Comparison of ENCODE assay signal across 8 mouse cellular contexts in genomic region chr3:89961436-89961835, GRCm38 (mm10). TPM values are rescaled to one million over a fixed set of nuclear protein-coding genes. Genes with fewer than 3 reads are reported as not detected.
DNase-seq lines count a peak whose midpoint lies in the region; ATAC-seq and TF ChIP-seq lines count a peak whose summit lies in the region.

No protein-coding gene starts in this region.

- H3K4me1 ChIP-seq in embryonic facial prominence, embryonic 12.5 days, result peaks cover 37% of the 10 kb centered on the region
- peaks cover 54% of the 10 kb centered on the region for H3K4me1 ChIP-seq in neural tube, embryonic 12.5 days

- peak overlapping the region; percentile 77; the same call in 1 of the 2 replicates for H3K4me3 ChIP-seq in left cerebral cortex, adult 2 months
- H3K4me3 ChIP-seq in embryonic facial prominence, embryonic 12.5 days, result peak overlapping the region; percentile 96
- peak overlapping the region; percentile 96 for H3K4me3 ChIP-seq in neural tube, embryonic 12.5 days

- no peak for TF ChIP-seq CTCF in left cerebral cortex, adult 2 months (IDR thresholded peaks at IDR 0.05)

- DNase-seq in left cerebral cortex, adult 2 months (ENCODE audit: extremely low spot score in 1 of 2, low spot score in 2 of 2), result no peak
- no peak for DNase-seq in left cerebral cortex, adult 8-10 months (ENCODE audit: low spot score in 2 of 2)
- DNase-seq in adrenal gland, postnatal 25 days, result no peak
- DNase-seq in adrenal gland, postnatal 36 days, result no peak
- DNase-seq in left cerebral cortex, adult 9 months (ENCODE audit: low spot score in 2 of 2), result no peak

- no peak for ATAC-seq in embryonic facial prominence, embryonic 12.5 days (ENCODE audit: insufficient number of reproducible peaks, insufficient read depth, low FRiP score, low TSS enrichment)
- ATAC-seq in inflammation-experienced regulatory T-cells, adult 6 months, result peak; percentile 18
- ATAC-seq in neural tube, embryonic 12.5 days (ENCODE audit: low FRiP score, low read depth), result no peak

- whole genome bisulfite sequencing in embryonic facial prominence, embryonic 12.5 days, result 58% methylated on average over 4 of the region's 4 CpGs
- 59% methylated on average over 4 of the region's 4 CpGs for WGBS in neural tube, embryonic 12.5 days

- H3K9ac ChIP-seq in embryonic facial prominence, embryonic 12.5 days, result peak overlapping the region; percentile 93
- peak overlapping the region; percentile 96; the same call in 1 of the 2 replicates for H3K9ac ChIP-seq in neural tube, embryonic 12.5 days

- H3K4me2 ChIP-seq in embryonic facial prominence, embryonic 12.5 days (replicated peaks), result peak overlapping the region; percentile 77
- peak overlapping the region; percentile 99 for H3K4me2 ChIP-seq in neural tube, embryonic 12.5 days (replicated peaks)

- peak overlapping the region; percentile 86 for H3K27ac ChIP-seq in left cerebral cortex, adult 2 months
- H3K27ac ChIP-seq in embryonic facial prominence, embryonic 12.5 days, result peak overlapping the region; percentile 95
- H3K27ac ChIP-seq in neural tube, embryonic 12.5 days, result no peak overlapping the region

- intact Hi-C loops in left cerebral cortex, adult 2 months (cut with DNase I), result loop anchor here (2.0 kb wide), 2 partner anchors 91 to 117 kb away; partner anchors contain the start of gene Ubap2l

- peaks cover 31% of the 10 kb centered on the region for H3K36me3 ChIP-seq in embryonic facial prominence, embryonic 12.5 days
- peaks cover 26% of the 10 kb centered on the region for H3K36me3 ChIP-seq in neural tube, embryonic 12.5 days

- no peaks in the 10 kb centered on the region for H3K27me3 ChIP-seq in embryonic facial prominence, embryonic 12.5 days
- H3K27me3 ChIP-seq in neural tube, embryonic 12.5 days (replicated peaks), result no peaks in the 10 kb centered on the region

- no peaks in the 10 kb centered on the region for H3K9me3 ChIP-seq in embryonic facial prominence, embryonic 12.5 days
- no peaks in the 10 kb centered on the region for H3K9me3 ChIP-seq in neural tube, embryonic 12.5 days

RNA-seq across cellular contexts. Expression of gene Atp8b2, which starts 1.9 kb away (rescaled TPM):
- 100 to 1,000 TPM; 112 to 129 TPM for total RNA-seq in left cerebral cortex, adult 2 months (2021)
- total RNA-seq in left cerebral cortex, adult 8-10 months (2022), result 100 to 1,000 TPM in 2 of 4 experiments, 10 to 100 TPM in 2; 96.1 to 111 (median 101) TPM
- polyA plus RNA-seq in embryonic facial prominence, embryonic 12.5 days (2016; fragmentation: Nextera tagmentation; extraction: Ambion mirVana), result 19.1 and 22.9 TPM in 2 replicates
- 10 to 100 TPM; 21.8 to 24.1 (median 22.9) TPM for polyA plus RNA-seq in inflammation-experienced regulatory T-cells, adult 6 months (2017; shearing (Covaris generic))
- 18.5 and 19.7 TPM in 2 replicates for polyA plus RNA-seq in neural tube, embryonic 12.5 days (2016; fragmentation: Nextera tagmentation; extraction: Ambion mirVana)
- 34.6 and 43.0 TPM in 2 replicates for total RNA-seq in adrenal gland, postnatal 25 days (2021)
- total RNA-seq in adrenal gland, postnatal 36 days (2021), result 10 to 100 TPM; 31.3 to 49.4 TPM

RNA-seq across cellular contexts. Expression of gene Hax1, which starts 37.1 kb away (rescaled TPM):
- total RNA-seq in left cerebral cortex, adult 2 months (2021), result 100 to 1,000 TPM in 1 of 2 experiments, 10 to 100 TPM in 1; 97.6 to 106 TPM
- total RNA-seq in left cerebral cortex, adult 8-10 months (2022), result 100 to 1,000 TPM in 1 of 4 experiments, 10 to 100 TPM in 3; 81.7 to 101 (median 87.0) TPM
- 172 and 173 TPM in 2 replicates for polyA plus RNA-seq in embryonic facial prominence, embryonic 12.5 days (2016; fragmentation: Nextera tagmentation; extraction: Ambion mirVana)
- polyA plus RNA-seq in inflammation-experienced regulatory T-cells, adult 6 months (2017; shearing (Covaris generic)), result 10 to 100 TPM; 59.6 to 87.0 (median 74.0) TPM
- polyA plus RNA-seq in neural tube, embryonic 12.5 days (2016; fragmentation: Nextera tagmentation; extraction: Ambion mirVana), result 137 and 139 TPM in 2 replicates
- 136 and 149 TPM in 2 replicates for total RNA-seq in adrenal gland, postnatal 25 days (2021)
- total RNA-seq in adrenal gland, postnatal 36 days (2021), result 100 to 1,000 TPM; 159 to 161 TPM

RNA-seq across cellular contexts. Expression of gene Il6ra, which starts 48.4 kb away (rescaled TPM):
- 1 to 10 TPM; 3.7 to 4.4 TPM for total RNA-seq in left cerebral cortex, adult 2 months (2021)
- total RNA-seq in left cerebral cortex, adult 8-10 months (2022), result 1 to 10 TPM; 3.8 to 6.6 (median 5.3) TPM
- 0.60 and 0.79 TPM in 2 replicates for polyA plus RNA-seq in embryonic facial prominence, embryonic 12.5 days (2016; fragmentation: Nextera tagmentation; extraction: Ambion mirVana)
- 10 to 100 TPM in 2 of 3 experiments, 1 to 10 TPM in 1; 4.6 to 23.5 (median 19.0) TPM for polyA plus RNA-seq in inflammation-experienced regulatory T-cells, adult 6 months (2017; shearing (Covaris generic))
- polyA plus RNA-seq in neural tube, embryonic 12.5 days (2016; fragmentation: Nextera tagmentation; extraction: Ambion mirVana), result 0.68 and 0.80 TPM in 2 replicates
- total RNA-seq in adrenal gland, postnatal 25 days (2021), result 4.9 and 5.2 TPM in 2 replicates
- 10 to 100 TPM in 1 of 2 experiments, 1 to 10 TPM in 1; 7.4 to 12.9 TPM for total RNA-seq in adrenal gland, postnatal 36 days (2021)
